Mouse (Mus musculus) MEL (cell line): Measurements from ENCODE around the gene Uaca.

Source experiments
- CTCF ChIP-seq, 3 experiments: IDR thresholded peaks in 2 of 3; conservative IDR thresholded peaks in 1 of 3; 2 replicates each; pipeline ENCODE4 v1.5.1; 2011 to 2012; ENCODE audit warnings: low read length in 3 of 3, low read depth in 2 of 3, mild to moderate bottlenecking in 2 of 3, improper control_type of control experiment in 1 of 3, inconsistent platforms in 1 of 3, mixed read lengths in 1 of 3, moderate library complexity in 1 of 3; ENCODE audit not compliant: control insufficient read depth in 1 of 3, insufficient read depth in 1 of 3, poor library complexity in 1 of 3, severe bottlenecking in 1 of 3
- EP300 ChIP-seq, 2 experiments: IDR thresholded peaks; 2 replicates each; pipeline ENCODE4 v1.6.1; 2011; ENCODE audit warnings: improper control_type of control experiment in 2 of 2, low read length in 2 of 2, low read depth in 1 of 2, mild to moderate bottlenecking in 1 of 2
- GATA1 ChIP-seq: IDR thresholded peaks from 2 replicates; pipeline ENCODE4 v1.6.1; 2011; ENCODE audit warnings: low read depth, low read length, improper control_type of control experiment
- HCFC1 ChIP-seq: IDR thresholded peaks from 2 replicates; pipeline ENCODE4 v1.6.1; 2012; ENCODE audit warnings: low read depth, mild to moderate bottlenecking, inconsistent platforms, low read length, improper control_type of control experiment, moderate library complexity
- MAX ChIP-seq: IDR thresholded peaks from 2 replicates; pipeline ENCODE4 v1.6.1; 2011; ENCODE audit warnings: low read length, improper control_type of control experiment
- MYB ChIP-seq: IDR thresholded peaks from 2 replicates; pipeline ENCODE4 v1.6.1; 2011; ENCODE audit warnings: mild to moderate bottlenecking, low read depth, low read length, improper control_type of control experiment
- NRF1 ChIP-seq: IDR thresholded peaks from 2 replicates; pipeline ENCODE4 v1.6.1; 2014; ENCODE audit warnings: low read depth, mild to moderate bottlenecking, inconsistent platforms, low read length, improper control_type of control experiment, moderate library complexity; ENCODE audit not compliant: poor library complexity, insufficient read depth, severe bottlenecking
- POLR2A ChIP-seq, 2 experiments: IDR thresholded peaks; 2 replicates each; pipeline ENCODE4 v1.6.1; 2011 to 2012; ENCODE audit warnings: low read length in 2 of 2, mild to moderate bottlenecking in 2 of 2, control low read depth in 1 of 2, improper control_type of control experiment in 1 of 2, low read depth in 1 of 2, moderate library complexity in 1 of 2; ENCODE audit not compliant: control insufficient read depth in 1 of 2, insufficient read depth in 1 of 2, poor library complexity in 1 of 2
- POLR2AphosphoS5 ChIP-seq: IDR thresholded peaks from 2 replicates; pipeline ENCODE4 v1.6.1; 2012; ENCODE audit warnings: low read depth, borderline replicate concordance, mild to moderate bottlenecking, inconsistent platforms, low read length, moderate library complexity, mixed read lengths
- SIN3A ChIP-seq: IDR thresholded peaks from 2 replicates; pipeline ENCODE4 v1.6.1; 2012; ENCODE audit warnings: low read length, improper control_type of control experiment, inconsistent platforms
- TCF12 ChIP-seq: IDR thresholded peaks from 2 replicates; pipeline ENCODE4 v1.6.1; 2014; ENCODE audit warnings: low read depth, mild to moderate bottlenecking, inconsistent platforms, low read length, improper control_type of control experiment, moderate library complexity
- USF2 ChIP-seq, 2 experiments: IDR thresholded peaks; 2 replicates each; pipeline ENCODE4 v1.6.1; 2011 to 2012; ENCODE audit warnings: improper control_type of control experiment in 2 of 2, low read length in 2 of 2, borderline replicate concordance in 1 of 2, inconsistent platforms in 1 of 2, low read depth in 1 of 2, mild to moderate bottlenecking in 1 of 2; ENCODE audit not compliant: insufficient read depth in 1 of 2
- ZMIZ1 ChIP-seq: IDR thresholded peaks from 2 replicates; pipeline ENCODE4 v1.6.1; 2012; ENCODE audit warnings: low read depth, mild to moderate bottlenecking, inconsistent platforms, low read length, improper control_type of control experiment, moderate library complexity

DNA sequence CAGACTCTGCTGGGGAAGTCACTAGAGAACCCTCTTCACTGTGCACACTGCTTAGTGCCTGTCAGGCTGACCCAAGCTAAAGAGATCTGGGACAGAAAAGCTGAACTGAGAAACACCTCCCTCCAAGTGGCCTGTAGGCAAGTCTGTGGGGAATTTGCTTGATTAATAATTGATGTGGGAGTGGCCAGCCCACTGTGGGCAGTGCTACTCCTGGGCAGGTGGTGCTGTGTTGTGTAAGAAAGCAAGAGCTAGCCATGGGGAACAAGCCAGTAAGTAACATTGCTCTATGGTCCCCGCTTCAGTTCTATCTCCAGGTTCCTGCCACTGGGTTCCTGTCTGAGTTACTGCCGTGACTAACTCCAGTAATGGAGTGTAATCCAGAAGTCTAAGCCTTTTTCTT, 11.7 kb downstream of the Uaca start:
- no peak for TF ChIP-seq EP300 (IDR thresholded peaks at IDR 0.05; ENCODE audit: low read depth in 1 of 2, low read length in 2 of 2)
- no peak for TF ChIP-seq CTCF (IDR thresholded peaks at IDR 0.05 in 2 of 3, conservative IDR thresholded peaks at IDR 0.05 in 1 of 3; ENCODE audit: control insufficient read depth in 1 of 3, insufficient read depth in 1 of 3, low read depth in 2 of 3, low read length in 3 of 3, poor library complexity in 1 of 3, severe bottlenecking in 1 of 3)
- no peak for TF ChIP-seq TCF12
- TF ChIP-seq POLR2A (IDR thresholded peaks at IDR 0.05; ENCODE audit: control insufficient read depth in 1 of 2, insufficient read depth in 1 of 2, low read depth in 1 of 2, low read length in 2 of 2, poor library complexity in 1 of 2): no peak
- no peak for TF ChIP-seq HCFC1
- no peak for TF ChIP-seq MYB
- TF ChIP-seq MAX: no peak
- no peak for TF ChIP-seq ZMIZ1
- TF ChIP-seq USF2 (IDR thresholded peaks at IDR 0.05; ENCODE audit: borderline replicate concordance in 1 of 2, insufficient read depth in 1 of 2, low read depth in 1 of 2, low read length in 2 of 2): no peak
- no peak for TF ChIP-seq GATA1
- TF ChIP-seq POLR2AphosphoS5: no peak
- no peak for TF ChIP-seq SIN3A
- TF ChIP-seq NRF1: no peak
